Mouse (Mus musculus) left cerebral cortex, postnatal 25 days (tissue): ENCODE results near the gene Trappc2l. TPM values are rescaled to one million over a fixed set of nuclear protein-coding genes. Genes with fewer than 3 reads are reported as not detected.

Source experiments
- DNase-seq, 2 experiments: peaks; one replicate each; pipeline ENCODE4 v3.0.0; 2022; ENCODE audit warnings: low spot score in 2 of 2, mixed read lengths in 1 of 2
- intact Hi-C: fragments of 180-260 bp; cut with DNase I; formaldehyde crosslinking; loops from one replicate; pipeline ENCODE4 v1.15.1; 2025
- total RNA-seq, 2 experiments: library from RNA; stranded (reverse); gene quantifications; 2 replicates each; pipeline ENCODE4 v1.2.3; 2021

Gene Trappc2l
- total RNA-seq, 2 experiments from 2014 or later, result 81.3 to 87.8 TPM

- intact Hi-C loops, result no loop called here
These were observed 34.3 kb upstream of the Trappc2l start for GRCm38 (mm10) chr8:122577116-122577515.

GRCm38 (mm10) chr8:122579196-122579595, 32.2 kb upstream of the Trappc2l start:
- DNase-seq, result no peak

More at GRCm38 (mm10) chr8:122577116-122577515, 34.3 kb upstream of the Trappc2l start:
- no peak for DNase-seq

GRCm38 (mm10) chr8:122580926-122581325, 30.5 kb upstream of the Trappc2l start:
- intact Hi-C loops, result no loop called here
- DNase-seq, result no peak

More at GRCm38 (mm10) chr8:122579196-122579595, 32.2 kb upstream of the Trappc2l start:
- intact Hi-C loops, result no loop called here

GRCm38 (mm10) chr8:122584981-122585380, 26.5 kb upstream of the Trappc2l start:
- intact Hi-C loops, result no loop called here

GRCm38 (mm10) chr8:122585411-122585891, 26.0 kb upstream of the Trappc2l start:
- intact Hi-C loops, result no loop called here
- no peak for DNase-seq

More at GRCm38 (mm10) chr8:122584981-122585380, 26.5 kb upstream of the Trappc2l start:
- DNase-seq, result no peak

- intact Hi-C loops, result no loop called here
- no peak for DNase-seq
These were observed 25.3 kb upstream of the Trappc2l start for GRCm38 (mm10) chr8:122586171-122586570.

GRCm38 (mm10) chr8:122586749-122587148, 24.7 kb upstream of the Trappc2l start:
- intact Hi-C loops, result no loop called here
- no peak for DNase-seq

- intact Hi-C loops, result no loop called here
- DNase-seq, result no peak
These were observed 18.2 kb upstream of the Trappc2l start for GRCm38 (mm10) chr8:122593240-122593639.

- DNase-seq, result no peak
- intact Hi-C loops, result no loop called here
These were observed 17.5 kb upstream of the Trappc2l start for GRCm38 (mm10) chr8:122593783-122594507.

- no peak for DNase-seq
- intact Hi-C loops, result no loop called here
These were observed 15.4 kb upstream of the Trappc2l start for GRCm38 (mm10) chr8:122596031-122596430.

GRCm38 (mm10) chr8:122600666-122601065, 10.8 kb upstream of the Trappc2l start:
- DNase-seq, result no peak
- intact Hi-C loops, result no loop called here

- intact Hi-C loops, result loop anchor here (5.0 kb wide), 1 partner anchor 102 kb away; no protein-coding TSS in a partner anchor
- DNase-seq, result no peak
These were observed 6.8 kb upstream of the Trappc2l start for GRCm38 (mm10) chr8:122604640-122605039.

GRCm38 (mm10) chr8:122605367-122605766, 6.1 kb upstream of the Trappc2l start:
- peak in 1 of 2 experiments; percentile 42 for DNase-seq
- intact Hi-C loops, result loop anchor here (5.0 kb wide), 1 partner anchor 103 kb away; no protein-coding TSS in a partner anchor

- intact Hi-C loops, result loop anchor here (5.0 kb wide), 1 partner anchor 105 kb away; no protein-coding TSS in a partner anchor
- no peak for DNase-seq
These were observed 4.6 kb upstream of the Trappc2l start for GRCm38 (mm10) chr8:122606810-122607209.

- intact Hi-C loops, result loop anchor here (10.0 kb wide), 1 partner anchor 455 kb away; the partner anchor contains the start of gene Spg7
- DNase-seq, result no peak
These were observed 1.2 kb upstream of the Trappc2l start for GRCm38 (mm10) chr8:122610209-122610608.

GRCm38 (mm10) chr8:122610612-122611277, 695 bp upstream of the Trappc2l start:
- DNase-seq, result no peak
- intact Hi-C loops, result loop anchor here (10.0 kb wide), 1 partner anchor 454 kb away; the partner anchor contains the start of gene Spg7

GRCm38 (mm10) chr8:122616181-122616905, 4.9 kb downstream of the Trappc2l start:
- intact Hi-C loops, result loop anchor here (10.0 kb wide), 1 partner anchor 448 kb away; the partner anchor contains the start of gene Spg7
- DNase-seq, result no peak

- peak; percentile 60 to 64 for DNase-seq
These were observed 6.6 kb downstream of the Trappc2l start for GRCm38 (mm10) chr8:122617947-122618546.

More at GRCm38 (mm10) chr8:122617947-122618546, 6.6 kb downstream of the Trappc2l start:
- intact Hi-C loops, result loop anchor here (1.0 to 10.0 kb wide), 2 partner anchors 212 to 447 kb away; partner anchors contain the start of gene Spg7
